Mouse (Mus musculus): ENCODE data around the gene 1700001O22Rik.
A peak's percentile ranks its signal among the peaks of the same experiment; 100 is the strongest.

The 1700001O22Rik gene

GRCm38 (mm10) chr2:30803604-30804003 is at the start of gene 1700001O22Rik:
TSS of gene 1700001O22Rik (minus strand) at chr2:30803661.
- DNase-seq (ENCODE audit: inconsistent age in 2 of 2, low spot score in 1 of 2), result no peak

GRCm38 (mm10) chr2:30852771-30853313 is 49.4 kb upstream of the 1700001O22Rik start:
- no peak for DNase-seq (ENCODE audit: inconsistent age in 2 of 2, low spot score in 1 of 2)

GRCm38 (mm10) chr2:30850581-30850980 is 47.1 kb upstream of the 1700001O22Rik start:
- DNase-seq (ENCODE audit: inconsistent age in 2 of 2, low spot score in 1 of 2), result no peak

GRCm38 (mm10) chr2:30848184-30848583 is 44.7 kb upstream of the 1700001O22Rik start:
- no peak for DNase-seq (ENCODE audit: inconsistent age in 2 of 2, low spot score in 1 of 2)

- no peak for DNase-seq (ENCODE audit: inconsistent age in 2 of 2, low spot score in 1 of 2)
Measured at GRCm38 (mm10) chr2:30846723-30847122, 43.3 kb upstream of the 1700001O22Rik start.

GRCm38 (mm10) chr2:30846236-30846635 is 42.8 kb upstream of the 1700001O22Rik start:
- DNase-seq (ENCODE audit: inconsistent age in 2 of 2, low spot score in 1 of 2), result no peak

- DNase-seq (ENCODE audit: inconsistent age in 2 of 2, low spot score in 1 of 2), result peak; percentile 36 to 59
Measured at GRCm38 (mm10) chr2:30845152-30846070, 42.0 kb upstream of the 1700001O22Rik start.

- DNase-seq (ENCODE audit: inconsistent age in 2 of 2, low spot score in 1 of 2), result no peak
Measured at GRCm38 (mm10) chr2:30842615-30843014, 39.2 kb upstream of the 1700001O22Rik start.

GRCm38 (mm10) chr2:30836238-30836990 is 33.0 kb upstream of the 1700001O22Rik start:
- peak in 1 of 2 experiments; percentile 25 for DNase-seq (ENCODE audit: inconsistent age in 2 of 2, low spot score in 1 of 2)

GRCm38 (mm10) chr2:30834373-30835022 is 31.0 kb upstream of the 1700001O22Rik start, which contains the start of gene Prrx2:
TSS of gene Prrx2 (plus strand) at chr2:30834972.
- DNase-seq (ENCODE audit: inconsistent age in 2 of 2, low spot score in 1 of 2), result peak in 1 of 2 experiments; percentile 27

- DNase-seq (ENCODE audit: inconsistent age in 2 of 2, low spot score in 1 of 2), result no peak
Measured at GRCm38 (mm10) chr2:30833644-30834043, 30.2 kb upstream of the 1700001O22Rik start.

- no peak for DNase-seq (ENCODE audit: inconsistent age in 2 of 2, low spot score in 1 of 2)
Measured at GRCm38 (mm10) chr2:30830283-30830795, 26.9 kb upstream of the 1700001O22Rik start, which contains the start of gene Asb6. TSS of gene Asb6 (minus strand) at chr2:30830333.

- peak; percentile 46 to 70 for DNase-seq (ENCODE audit: inconsistent age in 2 of 2, low spot score in 1 of 2)
Measured at GRCm38 (mm10) chr2:30829315-30829714, 25.9 kb upstream of the 1700001O22Rik start.

GRCm38 (mm10) chr2:30827749-30828475 is 24.5 kb upstream of the 1700001O22Rik start:
- peak; percentile 94 to 99 for DNase-seq (ENCODE audit: inconsistent age in 2 of 2, low spot score in 1 of 2)

- peak; percentile 60 to 84 for DNase-seq (ENCODE audit: inconsistent age in 2 of 2, low spot score in 1 of 2)
Measured at GRCm38 (mm10) chr2:30826825-30827748, 23.6 kb upstream of the 1700001O22Rik start.

GRCm38 (mm10) chr2:30823385-30824153 is 20.1 kb upstream of the 1700001O22Rik start:
- peak; percentile 45 to 69 for DNase-seq (ENCODE audit: inconsistent age in 2 of 2, low spot score in 1 of 2)

GRCm38 (mm10) chr2:30822460-30822859 is 19.0 kb upstream of the 1700001O22Rik start:
- DNase-seq (ENCODE audit: inconsistent age in 2 of 2, low spot score in 1 of 2), result no peak

- no peak for DNase-seq (ENCODE audit: inconsistent age in 2 of 2, low spot score in 1 of 2)
Measured at GRCm38 (mm10) chr2:30821073-30821472, 17.6 kb upstream of the 1700001O22Rik start.
